Mouse (Mus musculus): ENCODE results near the gene Capn1. TPM values are rescaled to one million over a fixed set of nuclear protein-coding genes. Genes with fewer than 3 reads are reported as not detected.

Capn1 gene
- polyA plus RNA-seq, 1 experiment: 129 TPM

- TF ChIP-seq CTCF (IDR thresholded peaks at IDR 0.05; ENCODE audit: extremely low read depth, insufficient read length, insufficient replicate concordance, low read depth, low read length) (no peak), POLR2A (IDR thresholded peaks at IDR 0.05; ENCODE audit: low read depth, low read length) (no peak)
- Histone ChIP-seq H3K4me3 (ENCODE audit: low read depth, low read length) (no peak overlapping the region), H3K4me1 (ENCODE audit: control insufficient read depth, insufficient read depth, insufficient read length, low read length) (peaks cover 9% of the 10 kb centered on the region; the same call in 1 of the 2 replicates), H3K27ac (ENCODE audit: insufficient read depth, low read depth, low read length) (no peak overlapping the region), H3K27me3 (ENCODE audit: control insufficient read depth, insufficient read depth, low read length) (no peaks in the 10 kb centered on the region), H3K36me3 (ENCODE audit: control insufficient read depth, insufficient read depth, low read length) (0 out of 2 replicates have a peak, but pooled peaks cover 2% of the 10 kb centered on the region)
- 90% methylated on average over 2 of the region's 2 CpGs for WGBS
Measured at GRCm38 (mm10) chr19:5964804-5965203, 50.9 kb downstream of the Capn1 start.

DNA sequence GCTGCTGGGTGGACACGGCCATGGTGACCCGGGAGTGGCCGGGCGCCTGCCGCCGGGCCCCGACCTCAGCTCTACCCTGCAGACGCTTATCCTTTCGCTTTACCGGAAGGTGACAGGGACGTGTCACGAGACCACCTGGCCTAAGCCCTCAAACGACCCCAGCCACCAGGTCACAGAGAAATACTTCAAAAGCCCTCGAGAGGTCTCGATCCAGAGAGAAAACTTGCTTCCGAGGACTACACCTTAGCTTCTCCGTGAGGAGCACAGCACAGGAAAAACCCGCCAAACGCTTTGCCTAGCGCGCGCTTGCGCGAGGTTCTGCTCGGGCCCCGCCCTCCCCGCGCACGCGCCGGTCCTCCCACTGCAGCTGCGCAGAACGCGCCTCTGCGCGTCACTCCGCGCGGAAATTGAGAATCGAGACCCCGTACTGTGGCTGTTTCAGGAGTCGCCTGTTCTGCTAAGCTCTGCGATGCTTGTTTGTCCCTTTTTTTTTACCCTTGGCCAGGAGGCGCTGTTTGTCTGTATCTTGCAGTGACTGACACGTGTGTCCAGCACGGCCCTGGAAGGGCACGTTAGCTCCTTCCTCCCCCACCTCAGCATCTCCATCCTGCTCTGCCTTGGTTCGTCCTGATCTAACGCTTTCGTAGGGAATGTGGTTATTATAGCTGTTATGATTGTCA is 51.7 kb downstream of the Capn1 start, which contains the start of gene Pola2:
Pola2 (minus strand) TSS at position 320 of the 680 bp plus-strand sequence.
- Histone ChIP-seq H3K4me1 (ENCODE audit: control insufficient read depth, insufficient read depth, insufficient read length, low read length) (peaks cover 9% of the 10 kb centered on the region; the same call in 1 of the 2 replicates), H3K36me3 (ENCODE audit: control insufficient read depth, insufficient read depth, low read length) (0 out of 2 replicates have a peak, but pooled peaks cover 2% of the 10 kb centered on the region), H3K27me3 (ENCODE audit: control insufficient read depth, insufficient read depth, low read length) (no peaks in the 10 kb centered on the region), H3K27ac (ENCODE audit: insufficient read depth, low read depth, low read length) (peak within 1 kb of the TSS; percentile 15), H3K4me3 (ENCODE audit: low read depth, low read length) (peak within 1 kb of the TSS; percentile 89)
- WGBS: under 1% methylated on average over 50 of the region's 50 CpGs
- TF ChIP-seq CTCF (IDR thresholded peaks at IDR 0.05; ENCODE audit: extremely low read depth, insufficient read length, insufficient replicate concordance, low read depth, low read length): peak; percentile 6; the same call in 1 of the 2 replicates
- TF ChIP-seq POLR2A (IDR thresholded peaks at IDR 0.05; ENCODE audit: low read depth, low read length): peak; percentile 56

DNA sequence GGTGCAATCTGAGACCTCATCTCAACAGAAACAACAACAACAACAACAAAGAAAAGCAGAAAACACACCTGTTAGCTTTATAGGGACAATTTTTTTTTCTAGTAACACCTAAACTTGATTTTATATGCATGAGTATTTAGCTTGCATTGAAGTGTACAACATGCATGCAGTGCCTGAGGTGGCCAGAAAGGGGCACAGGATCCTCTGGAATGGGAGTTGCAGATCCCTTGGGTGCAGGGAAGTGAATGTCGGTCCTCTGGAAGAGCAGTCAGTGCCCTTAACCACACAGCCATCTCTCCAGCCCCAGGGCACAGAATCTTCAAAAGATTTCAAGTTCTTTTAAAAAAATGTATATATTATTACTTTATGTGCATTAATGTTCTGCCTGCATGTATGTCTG is 53.0 kb downstream of the Capn1 start:
- H3K4me1 ChIP-seq (ENCODE audit: control insufficient read depth, insufficient read depth, insufficient read length, low read length): peaks cover 9% of the 10 kb centered on the region; the same call in 1 of the 2 replicates
- 11% methylated on average over 1 of the region's 1 CpGs for WGBS
- H3K36me3 ChIP-seq (ENCODE audit: control insufficient read depth, insufficient read depth, low read length): 0 out of 2 replicates have a peak, but pooled peaks cover 2% of the 10 kb centered on the region
- no peaks in the 10 kb centered on the region for H3K27me3 ChIP-seq (ENCODE audit: control insufficient read depth, insufficient read depth, low read length)
- no peak overlapping the region for H3K27ac ChIP-seq (ENCODE audit: insufficient read depth, low read depth, low read length)
- H3K4me3 ChIP-seq (ENCODE audit: low read depth, low read length): no peak overlapping the region
- TF ChIP-seq POLR2A (IDR thresholded peaks at IDR 0.05; ENCODE audit: low read depth, low read length) (no peak), CTCF (IDR thresholded peaks at IDR 0.05; ENCODE audit: extremely low read depth, insufficient read length, insufficient replicate concordance, low read depth, low read length) (no peak)

DNA sequence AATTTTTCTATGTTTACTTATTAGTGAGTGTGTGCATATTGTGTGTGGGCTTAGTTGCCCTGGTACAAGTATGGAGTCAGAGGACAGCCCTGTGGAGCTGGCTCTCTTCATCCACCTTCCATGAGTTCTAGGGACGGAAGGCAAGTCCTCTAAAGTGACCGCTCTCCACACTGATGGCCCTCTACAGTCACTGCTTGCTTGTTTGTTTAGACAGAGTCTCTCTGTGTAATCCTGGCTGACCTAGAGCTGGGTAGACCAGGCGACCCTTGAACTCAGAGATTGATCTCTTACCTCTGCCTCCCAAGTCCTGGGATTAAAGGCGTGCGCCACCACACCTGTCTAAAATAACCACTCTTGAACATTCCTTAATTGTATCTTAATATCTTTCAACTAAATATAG is 58.3 kb downstream of the Capn1 start:
- H3K36me3 ChIP-seq (ENCODE audit: control insufficient read depth, insufficient read depth, low read length): 0 out of 2 replicates have a peak, but pooled peaks cover 4% of the 10 kb centered on the region
- no peaks in the 10 kb centered on the region for H3K27me3 ChIP-seq (ENCODE audit: control insufficient read depth, insufficient read depth, low read length)
- H3K27ac ChIP-seq (ENCODE audit: insufficient read depth, low read depth, low read length): no peak overlapping the region
- WGBS: 54% methylated on average over 5 of the region's 5 CpGs
- peaks cover 27% of the 10 kb centered on the region for H3K4me1 ChIP-seq (ENCODE audit: control insufficient read depth, insufficient read depth, insufficient read length, low read length)
- TF ChIP-seq CTCF (IDR thresholded peaks at IDR 0.05; ENCODE audit: extremely low read depth, insufficient read length, insufficient replicate concordance, low read depth, low read length): no peak
- no peak for TF ChIP-seq POLR2A (IDR thresholded peaks at IDR 0.05; ENCODE audit: low read depth, low read length)
- H3K4me3 ChIP-seq (ENCODE audit: low read depth, low read length): no peak overlapping the region

GRCm38 (mm10) chr19:5956685-5957084 is 59.0 kb downstream of the Capn1 start:
- Histone ChIP-seq H3K27me3 (ENCODE audit: control insufficient read depth, insufficient read depth, low read length) (no peaks in the 10 kb centered on the region), H3K27ac (ENCODE audit: insufficient read depth, low read depth, low read length) (no peak overlapping the region), H3K36me3 (ENCODE audit: control insufficient read depth, insufficient read depth, low read length) (peaks cover 4% of the 10 kb centered on the region; the same call in 1 of the 2 replicates), H3K4me3 (ENCODE audit: low read depth, low read length) (no peak overlapping the region), H3K4me1 (ENCODE audit: control insufficient read depth, insufficient read depth, insufficient read length, low read length) (peaks cover 31% of the 10 kb centered on the region)
- WGBS: 9% methylated on average over 3 of the region's 3 CpGs
- TF ChIP-seq CTCF (IDR thresholded peaks at IDR 0.05; ENCODE audit: extremely low read depth, insufficient read length, insufficient replicate concordance, low read depth, low read length): 0 out of 2 replicates have a peak, but pooled peaks have one; percentile 9
- no peak for TF ChIP-seq POLR2A (IDR thresholded peaks at IDR 0.05; ENCODE audit: low read depth, low read length)

DNA sequence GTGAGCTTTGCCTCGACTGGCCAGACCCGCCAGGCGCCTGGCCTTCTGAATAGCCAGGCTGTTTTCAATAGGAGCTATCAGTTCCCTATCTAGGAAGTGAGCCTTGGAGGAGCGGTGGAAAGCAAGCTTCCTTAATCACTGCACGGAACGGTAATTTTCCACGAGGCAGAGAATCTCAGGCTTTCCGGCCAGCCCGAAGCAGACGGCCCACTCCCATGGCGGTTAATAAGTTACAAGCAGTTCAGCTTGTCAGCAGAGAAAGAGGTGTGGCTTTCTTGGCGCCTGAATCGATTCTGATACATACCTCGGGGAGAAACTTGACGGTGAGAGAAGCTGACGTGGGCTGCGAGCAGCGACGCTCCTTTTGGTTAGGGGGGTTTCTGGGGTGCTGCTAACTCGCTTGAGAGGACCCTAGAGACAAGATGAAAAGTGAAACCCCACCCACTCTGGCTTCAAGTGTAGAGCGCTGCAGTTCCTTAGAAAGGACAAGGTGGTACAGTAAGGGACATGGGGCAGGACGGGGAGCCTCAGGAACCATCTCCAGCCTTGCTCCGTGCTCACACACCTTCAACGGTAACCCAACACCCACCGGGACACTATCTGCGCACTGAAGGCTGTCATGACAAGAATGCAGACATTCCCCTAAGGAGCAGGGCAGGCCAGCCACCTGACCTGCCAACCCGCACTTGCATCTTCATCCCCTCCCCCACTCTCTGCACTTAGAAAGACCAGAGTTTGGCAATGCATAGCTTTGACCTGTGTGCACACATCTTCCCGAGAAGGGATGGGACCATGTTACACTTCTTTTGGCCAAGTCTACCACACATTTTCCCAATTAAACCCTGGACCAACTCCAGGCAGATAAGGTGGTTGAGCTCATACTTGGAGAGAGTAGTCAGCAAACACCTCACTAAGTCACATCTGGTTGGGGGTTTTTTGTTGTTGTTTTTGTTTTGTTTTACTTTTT is 59.7 kb downstream of the Capn1 start:
- Histone ChIP-seq H3K4me3 (ENCODE audit: low read depth, low read length) (peak overlapping the region; percentile 39), H3K4me1 (ENCODE audit: control insufficient read depth, insufficient read depth, insufficient read length, low read length) (peaks cover 31% of the 10 kb centered on the region), H3K36me3 (ENCODE audit: control insufficient read depth, insufficient read depth, low read length) (peaks cover 6% of the 10 kb centered on the region), H3K27me3 (ENCODE audit: control insufficient read depth, insufficient read depth, low read length) (no peaks in the 10 kb centered on the region), H3K27ac (ENCODE audit: insufficient read depth, low read depth, low read length) (peak overlapping the region; percentile 61)
- 29% methylated on average over 28 of the region's 28 CpGs for WGBS
- TF ChIP-seq CTCF (IDR thresholded peaks at IDR 0.05; ENCODE audit: extremely low read depth, insufficient read length, insufficient replicate concordance, low read depth, low read length) (no peak), POLR2A (IDR thresholded peaks at IDR 0.05; ENCODE audit: low read depth, low read length) (no peak)

Measured in small intestine, adult 2 months (tissue).